Mouse (Mus musculus) hindbrain, embryonic 16.5 days (tissue): ENCODE measurements around the gene Pla2g4b. TPM values are rescaled to one million over a fixed set of nuclear protein-coding genes. Genes with fewer than 3 reads are reported as not detected.

Experiments used
- ATAC-seq: fragments of 200-750 bp; cut with Nextera tagmentation; 2 replicates; pipeline ENCODE4 v1.8.0; 2017; ENCODE audit warnings: moderate TSS enrichment, moderate library complexity
- H3K27ac ChIP-seq: fragments of 300-500 bp; sonication (generic); 2 replicates; pipeline ENCODE4 v1.5.1; 2014; ENCODE audit warnings: low read depth, mild to moderate bottlenecking, control low read depth, low read length, moderate library complexity
- H3K27me3 ChIP-seq: fragments of 300-500 bp; sonication (generic); replicated peaks from 2 replicates; pipeline ENCODE4 v1.6.1; 2014; ENCODE audit warnings: low read length; ENCODE audit not compliant: control insufficient read depth, insufficient read depth
- H3K36me3 ChIP-seq: fragments of 300-500 bp; sonication (generic); 2 replicates; pipeline ENCODE4 v1.6.1; 2014; ENCODE audit warnings: mild to moderate bottlenecking, low read length, moderate library complexity, mixed read lengths; ENCODE audit not compliant: control insufficient read depth, insufficient read depth
- H3K4me1 ChIP-seq: fragments of 300-500 bp; sonication (generic); 2 replicates; pipeline ENCODE4 v1.6.1; 2014; ENCODE audit warnings: low read depth, low read length; ENCODE audit not compliant: control insufficient read depth, insufficient read depth
- H3K4me2 ChIP-seq: fragments of 300-500 bp; sonication (generic); 2 replicates; pipeline ENCODE4 v1.6.1; 2014; ENCODE audit warnings: mild to moderate bottlenecking, low read length, control low read depth, moderate library complexity
- H3K4me3 ChIP-seq: fragments of 300-500 bp; sonication (generic); 2 replicates; pipeline ENCODE4 v1.5.1; 2014; ENCODE audit warnings: mild to moderate bottlenecking, low read length, control low read depth, moderate library complexity
- H3K9ac ChIP-seq: fragments of 300-500 bp; sonication (generic); 2 replicates; pipeline ENCODE4 v1.6.1; 2014; ENCODE audit warnings: low read depth, mild to moderate bottlenecking, control low read depth, low read length, moderate library complexity
- H3K9me3 ChIP-seq: fragments of 300-500 bp; sonication (generic); 2 replicates; pipeline ENCODE4 v1.6.1; 2014; ENCODE audit warnings: mild to moderate bottlenecking, low read length, moderate library complexity; ENCODE audit not compliant: control insufficient read depth
- WGBS: fragments of 180-500 bp; shearing (Covaris S2); extraction: QIAGEN DNeasy Blood & Tissue Kit; methylation state at CpG from one replicate; pipeline ENCODE4 v1.1.7; 2014; 5-methylcytosine and 5-hydroxymethylcytosine counted together
- microRNA-seq: library from miRNA; unstranded; fragments of <30 nt; microRNA quantifications from one replicate; pipeline ENCODE4, GENCODE M21; 2017
- polyA plus RNA-seq: library from polyadenylated mRNA; unstranded; fragments of >200 nt; fragmentation: Nextera tagmentation; extraction: Ambion mirVana; gene quantifications from 2 replicates; pipeline ENCODE4 v1.2.1, GENCODE M21; 2015

Pla2g4b gene
- polyA plus RNA-seq, 1 experiment from 2014 or later: 1.9 TPM

GRCm38 (mm10) chr2:120086038-120086437 lies 52.8 kb downstream of the Pla2g4b start:
- no peak overlapping the region for H3K4me3 ChIP-seq
- H3K4me2 ChIP-seq: no peak overlapping the region
- no peaks in the 10 kb centered on the region for H3K4me1 ChIP-seq
- no peaks in the 10 kb centered on the region for H3K9me3 ChIP-seq
- ATAC-seq: no peak
- no peaks in the 10 kb centered on the region for H3K36me3 ChIP-seq
- no peaks in the 10 kb centered on the region for H3K27me3 ChIP-seq
- H3K27ac ChIP-seq: no peak overlapping the region
- WGBS: 90% methylated on average over 3 of the region's 3 CpGs
- H3K9ac ChIP-seq: no peak overlapping the region

- no peak overlapping the region for H3K9ac ChIP-seq
- H3K4me2 ChIP-seq: no peak overlapping the region
- H3K9me3 ChIP-seq: no peaks in the 10 kb centered on the region
- 78% methylated on average over 3 of the region's 3 CpGs for whole genome bisulfite sequencing
- no peaks in the 10 kb centered on the region for H3K4me1 ChIP-seq
- no peak for ATAC-seq
- H3K27me3 ChIP-seq: no peaks in the 10 kb centered on the region
- no peaks in the 10 kb centered on the region for H3K36me3 ChIP-seq
- H3K4me3 ChIP-seq: no peak overlapping the region
- no peak overlapping the region for H3K27ac ChIP-seq
Observed at GRCm38 (mm10) chr2:120087391-120087790, 54.2 kb downstream of the Pla2g4b start.

GRCm38 (mm10) chr2:120087897-120088296 lies 54.7 kb downstream of the Pla2g4b start:
- Histone ChIP-seq H3K27me3 (no peaks in the 10 kb centered on the region), H3K9me3 (no peaks in the 10 kb centered on the region), H3K27ac (no peak overlapping the region), H3K4me2 (no peak overlapping the region), H3K9ac (no peak overlapping the region), H3K4me3 (no peak overlapping the region), H3K36me3 (no peaks in the 10 kb centered on the region), H3K4me1 (no peaks in the 10 kb centered on the region)
- 82% methylated on average over 2 of the region's 2 CpGs for WGBS
- no peak for ATAC-seq

GRCm38 (mm10) chr2:120090979-120091378 lies 57.8 kb downstream of the Pla2g4b start:
- Histone ChIP-seq H3K27me3 (no peaks in the 10 kb centered on the region), H3K27ac (no peak overlapping the region), H3K4me3 (no peak overlapping the region), H3K4me1 (no peaks in the 10 kb centered on the region), H3K9ac (no peak overlapping the region), H3K36me3 (no peaks in the 10 kb centered on the region), H3K4me2 (no peak overlapping the region), H3K9me3 (no peaks in the 10 kb centered on the region)
- no peak for ATAC-seq
- 93% methylated on average over 17 of the region's 17 CpGs for WGBS

Small RNA genes lying within 50 kb of the gene (microRNA-seq; reads per million reads assigned to microRNA genes)
- gene Mir7665: not detected

Other genes with a start within 250 kb of the Pla2g4b start
- gene Rpap1, start 245.9 kb upstream of the Pla2g4b start, polyA plus RNA-seq: 16.5 and 19.4 TPM in 2 replicates
- gene Tyro3, start 235.7 kb upstream of the Pla2g4b start, polyA plus RNA-seq: 28.5 and 30.0 TPM in 2 replicates
- gene Mga, start 136.2 kb upstream of the Pla2g4b start, polyA plus RNA-seq: 19.4 and 22.4 TPM in 2 replicates
- gene Mapkbp1, start 60.7 kb upstream of the Pla2g4b start, polyA plus RNA-seq: 7.2 and 9.3 TPM in 2 replicates
- 17.0 and 17.7 TPM in 2 replicates for gene Jmjd7, start 5.9 kb upstream of the Pla2g4b start, polyA plus RNA-seq
- gene Gm28042, start 5.9 kb upstream of the Pla2g4b start, polyA plus RNA-seq: 3.7 and 5.3 TPM in 2 replicates
- gene Ehd4, start 121.2 kb downstream of the Pla2g4b start, polyA plus RNA-seq: 19.2 and 20.7 TPM in 2 replicates
- 5.1 and 5.7 TPM in 2 replicates for gene Pla2g4e, start 211.9 kb downstream of the Pla2g4b start, polyA plus RNA-seq